In the genomic region with DNA sequence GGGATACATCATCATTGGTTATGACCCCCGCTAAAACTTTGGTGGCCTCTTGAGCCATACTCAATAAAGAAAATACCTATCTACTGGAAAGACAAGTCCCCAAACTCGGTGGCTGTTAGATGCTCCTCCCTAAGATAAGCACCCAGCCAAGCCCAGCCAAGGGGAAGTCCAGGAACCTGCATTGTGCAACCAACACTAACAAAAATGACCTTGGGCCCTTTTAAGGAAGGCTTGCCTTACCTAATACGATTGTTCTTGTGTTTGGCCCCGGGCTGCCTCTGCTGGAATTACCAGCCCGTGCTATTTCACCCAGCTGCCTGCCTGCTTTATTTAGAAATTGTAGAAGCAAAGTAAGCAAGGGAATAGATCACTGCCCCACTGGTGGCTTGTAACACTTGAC, we compare ENCODE assay signal across 15 mouse cellular contexts. TPM values are rescaled to one million over a fixed set of nuclear protein-coding genes. Genes with fewer than 3 reads are reported as not detected.
DNase-seq lines count a peak whose midpoint lies in the region; ATAC-seq and TF ChIP-seq lines count a peak whose summit lies in the region.
"Had no signal": no experiment of that assay in that cellular context is flagged by ENCODE, and none has a peak within 500 bp of the region (broad histone marks: within the 10 kb centered on the region; RNA-seq: fewer than 3 reads in every experiment).

No protein-coding gene starts in this region.

- intact Hi-C loops in heart, postnatal 14 days (cut with DNase I): loop anchor here (5.0 kb wide), 1 partner anchor 103 kb away; no protein-coding TSS in a partner anchor
- intact Hi-C loops in left cerebral cortex, postnatal 36 days (cut with DNase I): no loop called here

- ATAC-seq in heart, embryonic 12.5 days (ENCODE audit: insufficient number of reproducible peaks, low FRiP score): no peak
- ATAC-seq in lung, postnatal 0 days: peak; percentile 56
- ATAC-seq in kidney, embryonic 14.5 days (ENCODE audit: low FRiP score, low TSS enrichment): no peak
- ATAC-seq: forebrain, embryonic 14.5 days; hindbrain, embryonic 16.5 days; midbrain, embryonic 15.5 days had no signal

- WGBS in heart, embryonic 12.5 days: 66% methylated on average over 5 of the region's 5 CpGs
- WGBS in lung, postnatal 0 days: 46% methylated on average over 5 of the region's 5 CpGs
- 80% methylated on average over 5 of the region's 5 CpGs for WGBS in kidney, embryonic 14.5 days

- peaks cover 24% of the 10 kb centered on the region for H3K4me1 ChIP-seq in heart, embryonic 12.5 days (replicated peaks)
- H3K4me1 ChIP-seq in brown adipose tissue, adult 24 weeks (ENCODE audit: control insufficient read depth, insufficient read depth, insufficient read length, low read length): peaks cover 3% of the 10 kb centered on the region; the same call in 1 of the 2 replicates
- H3K4me1 ChIP-seq in lung, postnatal 0 days (ENCODE audit: insufficient read depth, low read depth, low read length): peaks cover 4% of the 10 kb centered on the region; the same call in 1 of the 2 replicates
- H3K4me1 ChIP-seq in kidney, embryonic 14.5 days (ENCODE audit: control insufficient read depth, insufficient read depth, low read length): peaks cover 11% of the 10 kb centered on the region; the same call in 1 of the 2 replicates
- H3K4me1 ChIP-seq: midbrain, embryonic 15.5 days had no signal

- no peak overlapping the region for H3K4me3 ChIP-seq in heart, embryonic 12.5 days
- H3K4me3 ChIP-seq in brown adipose tissue, adult 24 weeks (ENCODE audit: insufficient read depth, low read depth, low read length): no peak overlapping the region
- no peak overlapping the region for H3K4me3 ChIP-seq in lung, postnatal 0 days (ENCODE audit: low read depth, low read length)
- no peak overlapping the region for H3K4me3 ChIP-seq in kidney, embryonic 14.5 days (ENCODE audit: low read length)
- H3K4me3 ChIP-seq: heart, embryonic 15.5 days; limb, embryonic 15.5 days; midbrain, embryonic 15.5 days had no signal

- H3K9me3 ChIP-seq in heart, embryonic 12.5 days (replicated peaks): no peaks in the 10 kb centered on the region
- H3K9me3 ChIP-seq in lung, postnatal 0 days (ENCODE audit: low read length): no peaks in the 10 kb centered on the region
- H3K9me3 ChIP-seq in kidney, embryonic 14.5 days (ENCODE audit: control insufficient read depth, low read length): no peaks in the 10 kb centered on the region
- H3K9me3 ChIP-seq: heart, embryonic 15.5 days; limb, embryonic 15.5 days; midbrain, embryonic 15.5 days had no signal

- H3K9ac ChIP-seq in heart, embryonic 12.5 days: no peak overlapping the region
- no peak overlapping the region for H3K9ac ChIP-seq in lung, postnatal 0 days (replicated peaks; ENCODE audit: low read depth)
- no peak overlapping the region for H3K9ac ChIP-seq in kidney, embryonic 14.5 days (ENCODE audit: low read depth, low read length)
- H3K9ac ChIP-seq: heart, embryonic 15.5 days; limb, embryonic 15.5 days; midbrain, embryonic 15.5 days had no signal

- peak overlapping the region; percentile 37; the same call in 1 of the 2 replicates for H3K27ac ChIP-seq in heart, embryonic 12.5 days (ENCODE audit: poor library complexity, severe bottlenecking)
- H3K27ac ChIP-seq in brown adipose tissue, adult 24 weeks (replicated peaks; ENCODE audit: low read depth, low read length): peak overlapping the region; percentile 39; the same call in 1 of the 2 replicates
- H3K27ac ChIP-seq in lung, postnatal 0 days (ENCODE audit: low read length): peak overlapping the region; percentile 43; the same call in 1 of the 2 replicates
- H3K27ac ChIP-seq in kidney, embryonic 14.5 days (ENCODE audit: low read depth, low read length): no peak overlapping the region
- H3K27ac ChIP-seq: heart, embryonic 15.5 days; limb, embryonic 15.5 days; midbrain, embryonic 15.5 days had no signal

- H3K36me3 ChIP-seq in heart, embryonic 12.5 days: peaks cover 60% of the 10 kb centered on the region
- peaks cover 16% of the 10 kb centered on the region for H3K36me3 ChIP-seq in lung, postnatal 0 days (ENCODE audit: insufficient read depth, low read length)
- H3K36me3 ChIP-seq in kidney, embryonic 14.5 days (ENCODE audit: control insufficient read depth, insufficient read depth, low read length): peaks cover 60% of the 10 kb centered on the region

- no peak for TF ChIP-seq CTCF in lung, postnatal 0 days (IDR thresholded peaks at IDR 0.05)

- no peaks in the 10 kb centered on the region for H3K27me3 ChIP-seq in heart, embryonic 12.5 days (replicated peaks)
- no peaks in the 10 kb centered on the region for H3K27me3 ChIP-seq in lung, postnatal 0 days (replicated peaks; ENCODE audit: insufficient read depth, low read length)
- no peaks in the 10 kb centered on the region for H3K27me3 ChIP-seq in kidney, embryonic 14.5 days (ENCODE audit: control insufficient read depth, insufficient read depth, low read length)
- H3K27me3 ChIP-seq: heart, embryonic 15.5 days; limb, embryonic 15.5 days; midbrain, embryonic 15.5 days had no signal

- no peak for TF ChIP-seq EP300 in lung, postnatal 0 days (IDR thresholded peaks at IDR 0.05)

- DNase-seq in heart, postnatal 14 days: no peak
- peak; percentile 90 for DNase-seq in 416B (ENCODE audit: low read depth)
- peak; percentile 55 for DNase-seq in lung, postnatal 0 days (ENCODE audit: low spot score)
- DNase-seq in left cerebral cortex, postnatal 36 days (ENCODE audit: low spot score in 2 of 2): no peak
- DNase-seq in spleen, postnatal 4 days (ENCODE audit: low spot score in 2 of 2): no peak
- DNase-seq: B cell, adult 2 months; cerebellum, postnatal 36 days had no signal

- H3K4me2 ChIP-seq in heart, embryonic 12.5 days: no peak overlapping the region
- H3K4me2 ChIP-seq in lung, postnatal 0 days (replicated peaks; ENCODE audit: low read depth, low read length): no peak overlapping the region
- H3K4me2 ChIP-seq in kidney, embryonic 14.5 days (replicated peaks; ENCODE audit: low read depth, low read length): no peak overlapping the region
- H3K4me2 ChIP-seq: heart, embryonic 15.5 days; limb, embryonic 15.5 days; midbrain, embryonic 15.5 days had no signal

RNA-seq across cellular contexts. Expression of gene Zfp574, which starts 12.3 kb away (rescaled TPM):
- 24.4 and 24.5 TPM in 2 replicates for polyA plus RNA-seq in heart, embryonic 12.5 days (2016; fragmentation: Nextera tagmentation; extraction: Ambion mirVana)
- total RNA-seq in heart, postnatal 14 days (2021): 10 to 100 TPM; 10.5 to 11.2 TPM
- polyA plus RNA-seq in brown adipose tissue, adult 24 weeks (2012; ENCODE audit: insufficient read depth, insufficient read length, missing spikeins): 5.9 and 7.6 TPM in 2 replicates
- 19.8 and 20.1 TPM in 2 replicates for polyA plus RNA-seq in lung, postnatal 0 days (2015; fragmentation: Nextera tagmentation; extraction: Ambion mirVana)
- 21.9 and 33.4 TPM in 2 replicates for polyA plus RNA-seq in kidney, embryonic 14.5 days (2014; fragmentation: Nextera tagmentation; extraction: Ambion mirVana)
- 10 to 100 TPM; 34.9 to 40.4 TPM for total RNA-seq in left cerebral cortex, postnatal 36 days (2021)

RNA-seq across cellular contexts. Expression of gene Grik5, which starts 12.5 kb away (rescaled TPM):
- 7.7 and 7.9 TPM in 2 replicates for polyA plus RNA-seq in heart, embryonic 12.5 days (2016; fragmentation: Nextera tagmentation; extraction: Ambion mirVana)
- total RNA-seq in heart, postnatal 14 days (2021): 1 to 10 TPM; 5.8 to 7.6 TPM
- polyA plus RNA-seq in brown adipose tissue, adult 24 weeks (2012; ENCODE audit: insufficient read depth, insufficient read length, missing spikeins): 2.8 and 3.5 TPM in 2 replicates
- 1.9 and 2.9 TPM in 2 replicates for polyA plus RNA-seq in lung, postnatal 0 days (2015; fragmentation: Nextera tagmentation; extraction: Ambion mirVana)
- 13.2 and 14.2 TPM in 2 replicates for polyA plus RNA-seq in kidney, embryonic 14.5 days (2014; fragmentation: Nextera tagmentation; extraction: Ambion mirVana)
- total RNA-seq in left cerebral cortex, postnatal 36 days (2021): 100 to 1,000 TPM; 225 to 248 TPM

Comparison
In these comparisons a context has a peak if more than half of its experiments do, and no peak if none do; other contexts are left out.
1. DNase-seq: peak in 416B (single experiment) and lung, postnatal 0 days (single experiment); none in heart, postnatal 14 days (0 of 2), left cerebral cortex, postnatal 36 days (0 of 2) and spleen, postnatal 4 days (0 of 2).